Mouse (Mus musculus) heart, embryonic 13.5 days (tissue): ENCODE results near the gene Nrbp1. TPM values are rescaled to one million over a fixed set of nuclear protein-coding genes. Genes with fewer than 3 reads are reported as not detected.

ENCODE experiments used
- ATAC-seq: fragments of 200-750 bp; cut with Nextera tagmentation; 2 replicates; pipeline ENCODE4 v1.8.0; 2017; ENCODE audit warnings: moderate TSS enrichment; ENCODE audit not compliant: insufficient number of reproducible peaks, low FRiP score, low TSS enrichment; ENCODE audit errors: extremely low read depth
- H3K27ac ChIP-seq: fragments of 300-500 bp; sonication (generic); replicated peaks from 2 replicates; pipeline ENCODE4 v1.5.1; 2015; ENCODE audit warnings: moderate library complexity, mild to moderate bottlenecking, inconsistent platforms
- H3K27me3 ChIP-seq: fragments of 300-500 bp; sonication (generic); replicated peaks from 2 replicates; pipeline ENCODE4 v1.6.1; 2015; ENCODE audit warnings: mild to moderate bottlenecking, inconsistent platforms
- H3K36me3 ChIP-seq: fragments of 300-500 bp; sonication (generic); 2 replicates; pipeline ENCODE4 v1.6.1; 2015; ENCODE audit warnings: mild to moderate bottlenecking, inconsistent platforms
- H3K4me1 ChIP-seq: fragments of 300-500 bp; sonication (generic); 2 replicates; pipeline ENCODE4 v1.6.1; 2015; ENCODE audit warnings: inconsistent platforms
- H3K4me2 ChIP-seq: fragments of 300-500 bp; sonication (generic); 2 replicates; pipeline ENCODE4 v1.6.1; 2015; ENCODE audit warnings: inconsistent platforms, mild to moderate bottlenecking, moderate library complexity
- H3K4me3 ChIP-seq: fragments of 300-500 bp; sonication (generic); 2 replicates; pipeline ENCODE4 v1.5.1; 2015; ENCODE audit warnings: moderate library complexity, mild to moderate bottlenecking, inconsistent platforms
- H3K9ac ChIP-seq: fragments of 300-500 bp; sonication (generic); 2 replicates; pipeline ENCODE4 v1.6.1; 2015; ENCODE audit warnings: inconsistent platforms, mild to moderate bottlenecking, moderate library complexity
- H3K9me3 ChIP-seq: fragments of 300-500 bp; sonication (generic); 2 replicates; pipeline ENCODE4 v1.6.1; 2016; ENCODE audit warnings: inconsistent platforms
- WGBS: fragments of 180-500 bp; shearing (Covaris S2); methylation state at CpG from one replicate; pipeline ENCODE4 v1.1.7; 2015; ENCODE audit warnings: mixed read lengths; 5-methylcytosine and 5-hydroxymethylcytosine counted together
- polyA plus RNA-seq: library from polyadenylated mRNA; unstranded; fragments of >200 nt; fragmentation: Nextera tagmentation; extraction: Ambion mirVana; gene quantifications from 2 replicates; pipeline ENCODE4 v1.2.1, GENCODE M21; 2015

Gene Nrbp1
- polyA plus RNA-seq, 1 experiment from 2014 or later, result 124 TPM

- no peaks in the 10 kb centered on the region for H3K9me3 ChIP-seq
- H3K27me3 ChIP-seq, result peaks cover 15% of the 10 kb centered on the region; the same call in 1 of the 2 replicates
- H3K27ac ChIP-seq, result no peak overlapping the region
- H3K9ac ChIP-seq, result no peak overlapping the region
- H3K4me1 ChIP-seq, result peaks cover 14% of the 10 kb centered on the region
- 65% methylated on average over 3 of the region's 3 CpGs for WGBS
- no peak overlapping the region for H3K4me3 ChIP-seq
- H3K36me3 ChIP-seq, result peaks cover 13% of the 10 kb centered on the region
- no peak overlapping the region for H3K4me2 ChIP-seq
- no peak for ATAC-seq
Measured at GRCm38 (mm10) chr5:31297981-31298380, 57.3 kb downstream of the Nrbp1 start.

- Histone ChIP-seq H3K4me2 (no peak overlapping the region), H3K4me3 (no peak overlapping the region), H3K36me3 (peaks cover 8% of the 10 kb centered on the region), H3K4me1 (peaks cover 14% of the 10 kb centered on the region), H3K27me3 (peaks cover 15% of the 10 kb centered on the region; the same call in 1 of the 2 replicates), H3K9ac (no peak overlapping the region), H3K27ac (no peak overlapping the region), H3K9me3 (no peaks in the 10 kb centered on the region)
- WGBS, result 34% methylated on average over 2 of the region's 2 CpGs
- ATAC-seq, result no peak
Measured at GRCm38 (mm10) chr5:31298486-31298885, 57.8 kb downstream of the Nrbp1 start.

Other genes with a start within 250 kb of the Nrbp1 start
- gene Atraid, start 192.6 kb upstream of the Nrbp1 start, polyA plus RNA-seq, result 119 and 124 TPM in 2 replicates
- 6.9 and 7.2 TPM in 2 replicates for gene Slc5a6, start 191.9 kb upstream of the Nrbp1 start, polyA plus RNA-seq
- 17.8 and 20.9 TPM in 2 replicates for gene Cad, start 186.1 kb upstream of the Nrbp1 start, polyA plus RNA-seq
- not detected in 2 replicates for gene Dnajc5g, start 134.6 kb upstream of the Nrbp1 start, polyA plus RNA-seq
- 0.21 and 0.69 TPM in 2 replicates for gene Slc30a3, start 132.6 kb upstream of the Nrbp1 start, polyA plus RNA-seq
- 10.7 and 13.9 TPM in 2 replicates for gene Trim54, start 124.2 kb upstream of the Nrbp1 start, polyA plus RNA-seq
- 0.45 TPM in 1 of 2 replicates, not detected in the other for gene Ucn, start 102.0 kb upstream of the Nrbp1 start, polyA plus RNA-seq
- 68.0 and 89.4 TPM in 2 replicates for gene Mpv17, start 86.6 kb upstream of the Nrbp1 start, polyA plus RNA-seq
- 0.46 and 2.6 TPM in 2 replicates for gene Gm29609, start 61.0 kb upstream of the Nrbp1 start, polyA plus RNA-seq
- gene Gtf3c2, start 60.7 kb upstream of the Nrbp1 start, polyA plus RNA-seq, result 45.3 and 47.8 TPM in 2 replicates
- 112 and 116 TPM in 2 replicates for gene Snx17, start 47.6 kb upstream of the Nrbp1 start, polyA plus RNA-seq
- gene Eif2b4, start 47.4 kb upstream of the Nrbp1 start, polyA plus RNA-seq, result 52.3 and 55.9 TPM in 2 replicates
- 7.3 and 7.5 TPM in 2 replicates for gene Zfp513, start 38.6 kb upstream of the Nrbp1 start, polyA plus RNA-seq
- gene Ppm1g, start 20.2 kb upstream of the Nrbp1 start, polyA plus RNA-seq, result 101 and 107 TPM in 2 replicates
- gene Gm9970, start 368 bp downstream of the Nrbp1 start, polyA plus RNA-seq, result 0.68 TPM in 1 of 2 replicates, not detected in the other
- 6.0 and 7.4 TPM in 2 replicates for gene Krtcap3, start 10.8 kb downstream of the Nrbp1 start, polyA plus RNA-seq
- gene Ift172, start 50.3 kb downstream of the Nrbp1 start, polyA plus RNA-seq, result 21.8 and 22.6 TPM in 2 replicates
- 22.4 and 22.6 TPM in 2 replicates for gene Fndc4, start 55.2 kb downstream of the Nrbp1 start, polyA plus RNA-seq
- gene Gckr, start 56.6 kb downstream of the Nrbp1 start, polyA plus RNA-seq, result 0.36 and 0.56 TPM in 2 replicates
- 30.6 and 38.2 TPM in 2 replicates for gene Zfp512, start 211.6 kb downstream of the Nrbp1 start, polyA plus RNA-seq
- gene 4930548H24Rik, start 244.9 kb downstream of the Nrbp1 start, polyA plus RNA-seq, result not detected in 2 replicates